Mouse (Mus musculus): Measurements from ENCODE around the gene Aftph.

Gene Aftph

DNA sequence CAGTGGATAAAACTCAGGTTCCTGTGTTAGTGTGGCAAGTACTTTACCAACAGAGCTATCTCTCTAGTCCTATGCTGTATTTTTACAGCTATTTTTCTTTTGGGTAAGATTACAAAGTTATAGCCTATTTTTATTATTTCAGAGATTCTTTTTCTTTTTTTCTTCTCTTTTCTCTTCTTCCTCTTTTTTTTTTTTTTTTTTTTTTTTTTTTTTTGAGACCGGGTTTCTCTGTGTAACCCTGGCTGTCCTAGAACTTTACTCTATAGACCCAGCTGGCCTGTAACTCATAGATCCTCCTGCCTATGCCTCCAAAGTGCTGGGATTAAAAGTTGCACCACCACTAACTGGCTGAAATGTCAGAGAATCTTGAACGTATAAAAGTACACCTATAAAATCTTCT, 13.3 kb downstream of the Aftph start:
- DNase-seq (ENCODE audit: low read depth, low spot score) = no peak

DNA sequence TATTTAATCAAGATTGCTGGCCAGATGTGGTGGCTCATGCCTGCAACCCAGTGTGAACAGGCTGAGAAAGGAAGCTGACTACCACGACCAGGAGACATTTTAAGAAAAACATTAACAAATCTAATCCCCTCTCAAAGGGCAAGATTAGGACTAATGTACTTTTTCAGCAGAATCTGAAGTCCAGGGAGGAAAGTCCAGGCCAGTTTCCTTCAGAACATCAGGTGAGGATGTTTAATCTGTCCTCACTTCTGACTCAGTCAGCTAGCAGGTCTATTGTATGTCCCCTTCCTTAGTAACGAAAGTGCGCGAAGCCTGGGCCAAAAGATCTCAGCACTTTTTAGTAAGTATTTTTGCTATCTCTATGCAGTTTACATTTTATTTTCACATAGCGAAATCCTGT, 17.8 kb downstream of the Aftph start:
- no peak for DNase-seq (ENCODE audit: low read depth, low spot score)

GRCm38 (mm10) chr11:20712068-20712671, 29.2 kb downstream of the Aftph start:
- no peak for DNase-seq (ENCODE audit: low read depth, low spot score)

DNA sequence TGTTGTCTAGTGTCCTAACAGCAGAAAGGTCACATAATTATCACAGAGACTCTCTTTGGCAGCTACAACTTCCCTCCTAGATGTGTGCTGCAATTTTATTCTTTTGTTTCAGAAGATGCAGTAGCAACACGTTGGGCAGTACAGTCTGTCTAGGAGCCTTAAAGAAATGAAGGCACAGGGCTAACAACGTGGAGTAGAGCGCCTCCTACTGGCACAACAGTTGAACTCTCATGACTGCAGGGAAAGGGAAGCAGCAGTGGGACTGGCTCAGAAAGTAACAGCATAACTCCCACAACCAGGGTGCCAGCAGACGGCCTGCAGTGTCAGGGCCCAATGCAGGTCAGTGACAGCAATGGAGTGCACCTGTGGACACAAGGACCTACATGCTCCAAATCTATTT, 50.4 kb downstream of the Aftph start:
- DNase-seq (ENCODE audit: low read depth, low spot score) = peak; percentile 36

DNA sequence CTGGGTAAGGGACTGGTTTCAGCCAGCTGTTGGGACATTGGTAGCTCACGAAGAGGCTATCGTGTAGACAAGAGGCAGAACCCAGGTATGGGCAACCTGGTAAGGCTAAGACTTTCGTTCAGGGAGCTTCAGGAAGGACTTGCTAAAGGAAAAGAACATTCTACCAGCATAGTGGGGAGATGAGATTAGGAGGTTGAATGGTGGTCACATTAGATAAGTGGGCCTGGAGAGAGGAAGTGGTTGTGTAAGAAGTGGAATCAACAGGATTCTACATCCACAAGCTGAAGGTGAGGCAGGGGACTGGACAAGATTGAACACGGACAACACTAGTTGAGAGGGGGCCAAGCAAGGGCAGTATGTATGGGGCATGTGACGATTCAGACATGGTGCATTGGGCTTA, 59.7 kb downstream of the Aftph start:
- DNase-seq (ENCODE audit: low read depth, low spot score) = no peak

- DNase-seq (ENCODE audit: low read depth, low spot score) = no peak
Observed at GRCm38 (mm10) chr11:20680781-20681180, 60.6 kb downstream of the Aftph start.

DNA sequence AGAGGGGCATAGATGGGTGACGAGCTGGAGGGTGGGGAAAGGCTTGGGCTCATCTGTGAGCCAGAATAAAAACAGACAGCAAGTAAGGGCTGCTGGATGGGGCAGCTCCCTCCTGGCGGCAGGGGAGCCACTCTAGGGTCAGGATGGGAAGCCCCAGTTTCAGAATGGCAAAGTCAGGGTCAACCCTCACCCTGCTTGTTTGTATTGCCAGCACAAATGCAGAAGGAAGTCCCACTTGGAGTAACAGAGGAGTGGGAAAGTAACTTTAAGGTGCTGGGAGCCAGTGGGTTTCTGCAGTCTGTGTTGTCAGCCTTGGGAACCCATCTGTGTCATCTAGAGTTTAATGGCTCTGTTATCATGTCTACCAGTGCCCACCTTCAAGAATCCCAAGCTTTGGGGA, 62.0 kb downstream of the Aftph start:
- DNase-seq (ENCODE audit: low read depth, low spot score) = no peak

- no peak for DNase-seq (ENCODE audit: low read depth, low spot score)
Observed at GRCm38 (mm10) chr11:20672513-20672912, 68.9 kb downstream of the Aftph start.

DNA sequence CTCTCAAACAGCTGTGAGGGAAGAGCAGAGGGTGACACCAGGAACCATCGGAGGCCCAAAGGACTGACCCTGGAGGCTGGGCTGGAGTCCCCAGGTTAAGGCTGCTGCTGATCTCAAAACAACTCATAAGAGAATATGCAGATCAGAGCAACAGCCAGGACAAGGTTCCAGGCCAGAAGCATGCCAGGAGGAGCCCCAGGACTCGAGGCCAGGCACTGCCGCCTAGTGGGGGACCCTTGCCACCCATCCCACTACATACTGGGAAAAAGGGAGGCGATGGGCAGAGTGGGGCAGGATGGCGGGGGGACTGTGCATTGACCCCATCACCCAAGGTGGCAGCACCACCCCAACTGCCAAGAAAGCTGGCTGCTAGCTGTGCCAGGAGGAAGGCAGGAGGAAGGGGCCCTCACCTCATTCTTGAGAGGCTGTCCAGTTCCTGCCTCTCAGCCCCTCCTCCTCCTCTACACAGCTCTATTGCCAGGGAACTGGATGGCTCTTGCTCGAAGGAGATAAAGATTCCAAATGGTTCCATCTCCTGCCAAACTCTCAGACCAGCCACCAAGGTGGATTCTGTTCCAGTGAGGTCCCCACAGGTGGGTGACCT, 69.5 kb downstream of the Aftph start:
- no peak for DNase-seq (ENCODE audit: low read depth, low spot score)

- no peak for DNase-seq (ENCODE audit: low read depth, low spot score)
Observed at GRCm38 (mm10) chr11:20664878-20665277, 76.5 kb downstream of the Aftph start.

- no peak for DNase-seq (ENCODE audit: low read depth, low spot score)
Observed at GRCm38 (mm10) chr11:20663580-20664198, 77.7 kb downstream of the Aftph start.

DNA sequence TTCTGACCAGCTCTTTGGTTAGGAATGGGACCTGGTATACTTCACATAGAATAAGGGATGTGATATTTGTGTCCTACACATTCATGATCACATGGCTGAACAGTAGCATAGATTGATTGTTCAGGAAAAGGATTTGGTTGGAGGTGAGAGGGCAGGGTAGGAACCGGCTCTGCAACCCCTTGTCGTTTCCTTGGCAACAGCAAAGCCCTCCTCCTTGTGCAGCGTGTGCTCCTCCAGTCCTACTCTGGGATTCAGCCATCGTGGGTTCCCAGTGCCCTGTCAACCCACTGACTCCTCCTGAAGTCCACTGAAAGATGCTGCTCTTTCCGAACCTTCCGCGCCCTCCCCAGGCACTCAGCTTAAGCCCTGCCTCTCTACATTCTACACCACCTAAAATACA, 78.6 kb downstream of the Aftph start:
- DNase-seq (ENCODE audit: low read depth, low spot score) = no peak

GRCm38 (mm10) chr11:20661652-20662051, 79.7 kb downstream of the Aftph start:
- DNase-seq (ENCODE audit: low read depth, low spot score) = no peak

- DNase-seq (ENCODE audit: low read depth, low spot score) = no peak
Observed at GRCm38 (mm10) chr11:20660111-20661097, 81.0 kb downstream of the Aftph start.

DNA sequence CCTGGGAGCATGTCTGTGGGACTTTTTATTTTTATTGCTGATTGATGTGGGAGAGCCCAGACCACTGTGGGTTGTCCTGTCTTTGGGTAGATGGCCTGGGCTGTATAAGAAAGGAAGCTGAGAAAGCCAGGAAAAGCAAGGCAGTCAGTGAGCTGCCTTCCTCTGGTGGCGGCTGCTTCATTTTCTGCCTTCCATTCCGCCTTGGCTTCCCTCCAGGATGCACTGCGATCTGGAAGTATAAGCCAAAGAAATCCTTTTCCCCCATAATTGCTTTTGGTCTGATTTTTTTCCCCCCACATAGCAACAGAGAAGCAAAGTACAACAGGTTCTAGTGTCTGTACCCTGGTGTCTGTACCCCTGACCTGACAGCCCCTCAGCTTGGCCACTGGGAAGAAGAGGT, 82.3 kb downstream of the Aftph start:
- no peak for DNase-seq (ENCODE audit: low read depth, low spot score)

DNA sequence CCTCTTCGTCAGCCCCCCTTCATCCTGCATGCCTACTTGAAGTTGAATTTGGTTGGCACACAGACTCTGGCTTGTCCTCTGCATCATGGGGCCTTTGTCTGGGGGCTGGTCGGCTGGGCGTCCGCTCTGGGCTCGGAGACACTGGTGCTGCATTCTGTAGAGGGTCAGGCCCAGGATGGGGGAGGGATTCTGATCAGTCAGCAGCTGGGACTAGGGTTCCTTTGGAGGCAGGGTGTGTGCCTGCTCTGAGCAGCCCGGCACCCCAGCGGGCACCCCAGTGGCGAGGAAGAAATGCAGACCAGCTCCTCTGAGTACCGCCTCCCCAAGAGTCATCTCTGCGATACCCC, 84.7 kb downstream of the Aftph start:
- DNase-seq (ENCODE audit: low read depth, low spot score) = no peak

- DNase-seq (ENCODE audit: low read depth, low spot score) = peak; percentile 51
Observed at GRCm38 (mm10) chr11:20655795-20656710, 85.3 kb downstream of the Aftph start.

- no peak for DNase-seq (ENCODE audit: low read depth, low spot score)
Observed at GRCm38 (mm10) chr11:20651166-20651565, 90.2 kb downstream of the Aftph start.

- no peak for DNase-seq (ENCODE audit: low read depth, low spot score)
Observed at GRCm38 (mm10) chr11:20650006-20650639, 91.3 kb downstream of the Aftph start.

DNA sequence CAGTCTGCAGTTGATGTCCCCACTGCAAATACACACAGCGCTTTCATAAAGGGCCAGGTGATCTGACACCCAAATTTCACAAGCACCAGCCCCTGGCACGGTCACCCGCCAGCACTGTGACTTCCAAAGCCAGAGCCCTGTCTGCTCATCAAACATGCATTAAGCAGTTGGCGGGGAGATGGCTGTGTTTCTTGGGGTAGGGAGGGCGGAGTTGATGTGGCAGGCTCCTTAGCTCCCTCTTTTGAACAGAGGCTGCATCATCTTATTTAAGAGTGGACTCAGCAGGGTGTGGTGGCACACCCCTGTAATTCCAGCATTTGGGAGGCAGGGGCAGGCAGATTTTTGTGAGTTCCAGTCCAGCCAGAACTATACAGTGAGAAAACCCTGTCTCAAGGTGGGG, 91.9 kb downstream of the Aftph start:
- DNase-seq (ENCODE audit: low read depth, low spot score) = no peak

All from telencephalon, adult 2 months (tissue).